Mouse (Mus musculus) neural tube, embryonic 13.5 days (tissue): ENCODE results near the gene Nr5a1. TPM values are rescaled to one million over a fixed set of nuclear protein-coding genes. Genes with fewer than 3 reads are reported as not detected.

Experiments used
- ATAC-seq: fragments of 200-750 bp; cut with Nextera tagmentation; 2 replicates; pipeline ENCODE4 v1.8.0; 2017; ENCODE audit warnings: low read depth, mild to moderate bottlenecking, moderate TSS enrichment, moderate library complexity
- H3K27ac ChIP-seq: fragments of 300-500 bp; sonication (generic); replicated peaks from 2 replicates; pipeline ENCODE4 v1.5.1; 2015; ENCODE audit warnings: moderate library complexity, mild to moderate bottlenecking, inconsistent platforms
- H3K27me3 ChIP-seq: fragments of 300-500 bp; sonication (generic); 2 replicates; pipeline ENCODE4 v1.6.1; 2015; ENCODE audit warnings: mild to moderate bottlenecking, inconsistent platforms
- H3K36me3 ChIP-seq: fragments of 300-500 bp; sonication (generic); 2 replicates; pipeline ENCODE4 v1.6.1; 2015; ENCODE audit warnings: mild to moderate bottlenecking, inconsistent platforms
- H3K4me1 ChIP-seq: fragments of 300-500 bp; sonication (generic); replicated peaks from 2 replicates; pipeline ENCODE4 v1.6.1; 2015; ENCODE audit warnings: inconsistent platforms
- H3K4me2 ChIP-seq: fragments of 300-500 bp; sonication (generic); 2 replicates; pipeline ENCODE4 v1.6.1; 2015; ENCODE audit warnings: inconsistent platforms, mild to moderate bottlenecking, moderate library complexity
- H3K4me3 ChIP-seq: fragments of 300-500 bp; sonication (generic); 2 replicates; pipeline ENCODE4 v1.5.1; 2015; ENCODE audit warnings: mild to moderate bottlenecking, inconsistent platforms
- H3K9ac ChIP-seq: fragments of 300-500 bp; sonication (generic); 2 replicates; pipeline ENCODE4 v1.6.1; 2015; ENCODE audit warnings: moderate library complexity, mild to moderate bottlenecking, inconsistent platforms
- H3K9me3 ChIP-seq: fragments of 300-500 bp; sonication (generic); 2 replicates; pipeline ENCODE4 v1.6.1; 2016; ENCODE audit warnings: inconsistent platforms
- WGBS: fragments of 180-500 bp; shearing (Covaris S2); methylation state at CpG from one replicate; pipeline ENCODE4 v1.1.7; 2015; 5-methylcytosine and 5-hydroxymethylcytosine counted together
- polyA plus RNA-seq: library from polyadenylated mRNA; unstranded; fragments of >200 nt; fragmentation: Nextera tagmentation; extraction: Ambion mirVana; gene quantifications from 2 replicates; pipeline ENCODE4 v1.2.1, GENCODE M21; 2015

Gene Nr5a1
- polyA plus RNA-seq, 1 experiment from 2014 or later = 0.06 TPM

DNA sequence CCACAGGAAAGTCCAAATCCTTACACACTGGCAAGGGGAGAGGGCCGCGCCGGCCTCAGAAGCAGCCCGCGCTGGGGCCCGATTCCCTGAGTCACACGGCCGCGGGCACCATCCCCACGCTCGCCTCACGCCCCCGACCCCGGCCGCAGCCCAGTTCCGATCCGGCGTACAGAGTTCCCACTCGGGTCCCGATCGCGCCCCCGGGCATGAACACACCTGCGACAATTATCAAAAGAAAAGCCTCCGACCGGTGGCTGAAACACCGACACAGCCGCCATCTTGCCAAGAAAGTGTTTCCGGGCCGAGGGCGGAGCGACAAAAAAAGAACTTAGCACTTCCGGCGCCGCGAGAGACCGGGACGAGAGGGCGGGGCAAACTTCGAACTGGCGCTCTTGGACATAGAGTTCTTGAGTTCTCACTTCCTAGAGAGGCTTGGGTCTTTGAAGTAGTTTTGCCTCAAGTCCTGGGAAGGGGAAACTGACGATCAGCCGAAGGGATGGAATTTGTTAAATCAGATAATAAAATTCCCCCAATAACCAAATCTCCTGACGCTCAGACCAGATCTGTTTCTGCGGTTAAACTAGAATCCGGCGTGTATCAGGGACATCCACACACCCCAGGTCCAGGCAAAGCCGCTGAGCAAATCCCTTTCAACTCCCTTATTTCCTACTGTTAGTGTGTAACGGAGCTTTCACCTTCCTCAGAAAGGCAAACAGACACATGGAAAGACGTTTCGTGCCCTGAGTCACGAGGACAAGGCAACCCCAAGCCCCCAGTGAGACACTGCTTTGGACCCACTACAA is 70.5 kb downstream of the Nr5a1 start, which contains the start of gene Psmb7:
TSS of gene Psmb7 (minus strand) at position 463 of the 803 bp plus-strand sequence.
- Histone ChIP-seq H3K4me3 (peak within 1 kb of the TSS; percentile 68), H3K27ac (peak within 1 kb of the TSS; percentile 70), H3K4me2 (peak within 1 kb of the TSS; percentile 90), H3K9me3 (no peaks in the 10 kb centered on the region), H3K36me3 (peaks cover 31% of the 10 kb centered on the region), H3K27me3 (no peaks in the 10 kb centered on the region), H3K9ac (peak within 1 kb of the TSS; percentile 80), H3K4me1 (peaks cover 32% of the 10 kb centered on the region)
- ATAC-seq = peak; percentile 76
- WGBS = 2% methylated on average over 52 of the region's 52 CpGs

Other genes starting within 250 kb of the Nr5a1 start
- gene Nek6, start 202.9 kb downstream of the Nr5a1 start, polyA plus RNA-seq = 58.8 and 60.5 TPM in 2 replicates
- gene Psmb7, start 70.5 kb downstream of the Nr5a1 start, polyA plus RNA-seq = 316 and 318 TPM in 2 replicates
- gene Nr6a1, start 213.1 kb upstream of the Nr5a1 start, polyA plus RNA-seq = 2.9 and 3.9 TPM in 2 replicates
- 10.3 and 14.6 TPM in 2 replicates for gene Olfml2a, start 217.4 kb upstream of the Nr5a1 start, polyA plus RNA-seq